Mouse (Mus musculus) lung, embryonic 16.5 days (tissue): ENCODE results near the gene Cybb. TPM values are rescaled to one million over a fixed set of nuclear protein-coding genes. Genes with fewer than 3 reads are reported as not detected.
"Not testable (repeated sequence)": the region's sequence is repeated elsewhere in the genome, so short reads cannot be mapped to it uniquely, and the experiment has no call there.

Experiments
- ATAC-seq: fragments of 200-750 bp; cut with Nextera tagmentation; 2 replicates; pipeline ENCODE4 v1.8.0; 2017; ENCODE audit warnings: low read depth, mild to moderate bottlenecking, moderate library complexity
- H3K27ac ChIP-seq: fragments of 300-500 bp; sonication (generic); 2 replicates; pipeline ENCODE4 v1.5.1; 2014; ENCODE audit warnings: mild to moderate bottlenecking, control low read depth, low read length
- H3K27me3 ChIP-seq: fragments of 300-500 bp; sonication (generic); 2 replicates; pipeline ENCODE4 v1.6.1; 2014; ENCODE audit warnings: low read depth, low read length, mixed read lengths; ENCODE audit not compliant: control insufficient read depth, insufficient read depth
- H3K36me3 ChIP-seq: fragments of 300-500 bp; sonication (generic); 2 replicates; pipeline ENCODE4 v1.6.1; 2014; ENCODE audit warnings: low read length; ENCODE audit not compliant: control insufficient read depth, insufficient read depth
- H3K4me1 ChIP-seq: fragments of 300-500 bp; sonication (generic); replicated peaks from 2 replicates; pipeline ENCODE4 v1.6.1; 2014; ENCODE audit warnings: low read length, mixed read lengths; ENCODE audit not compliant: control insufficient read depth, insufficient read depth
- H3K4me2 ChIP-seq: fragments of 300-500 bp; sonication (generic); 2 replicates; pipeline ENCODE4 v1.6.1; 2014; ENCODE audit warnings: low read depth, low read length, control low read depth
- H3K4me3 ChIP-seq: fragments of 300-500 bp; sonication (generic); 2 replicates; pipeline ENCODE4 v1.5.1; 2014; ENCODE audit warnings: mild to moderate bottlenecking, low read length, control low read depth
- H3K9ac ChIP-seq: fragments of 300-500 bp; sonication (generic); 2 replicates; pipeline ENCODE4 v1.6.1; 2014; ENCODE audit warnings: low read length, control low read depth
- H3K9me3 ChIP-seq: fragments of 300-500 bp; sonication (generic); 2 replicates; pipeline ENCODE4 v1.6.1; 2016; ENCODE audit warnings: low read length; ENCODE audit not compliant: control insufficient read depth
- WGBS: fragments of 180-500 bp; shearing (Covaris S2); extraction: QIAGEN DNeasy Blood & Tissue Kit; methylation state at CpG from one replicate; pipeline ENCODE4 v1.1.7; 2014; 5-methylcytosine and 5-hydroxymethylcytosine counted together
- polyA plus RNA-seq: library from polyadenylated mRNA; unstranded; fragments of >200 nt; fragmentation: Nextera tagmentation; extraction: Ambion mirVana; gene quantifications from 2 replicates; pipeline ENCODE4 v1.2.1, GENCODE M21; 2015

Cybb gene
- polyA plus RNA-seq, result 4.6 and 5.0 TPM in 2 replicates

GRCm38 (mm10) chrX:9487671-9488070, at the start of gene Cybb:
Gene Cybb (minus strand): TSS chrX:9487771.
- H3K27ac ChIP-seq, result no peak within 1 kb of the TSS
- no peak within 1 kb of the TSS for H3K4me2 ChIP-seq
- ATAC-seq, result no peak
- H3K9me3 ChIP-seq, result no peaks in the 10 kb centered on the region
- no peak within 1 kb of the TSS for H3K9ac ChIP-seq
- H3K27me3 ChIP-seq, result no peaks in the 10 kb centered on the region
- no peak within 1 kb of the TSS for H3K4me3 ChIP-seq
- H3K36me3 ChIP-seq, result no peaks in the 10 kb centered on the region
- no peaks in the 10 kb centered on the region for H3K4me1 ChIP-seq
- WGBS, result 68% methylated on average over 4 of the region's 4 CpGs

GRCm38 (mm10) chrX:9536881-9537280, 49.3 kb upstream of the Cybb start:
- Histone ChIP-seq H3K9ac (no peak overlapping the region), H3K4me3 (no peak overlapping the region), H3K27me3 (no peaks in the 10 kb centered on the region), H3K9me3 (no peaks in the 10 kb centered on the region), H3K4me1 (no peaks in the 10 kb centered on the region), H3K4me2 (no peak overlapping the region), H3K27ac (no peak overlapping the region), H3K36me3 (no peaks in the 10 kb centered on the region)
- no peak for ATAC-seq
- WGBS, result 90% methylated on average over 3 of the region's 3 CpGs

- H3K4me3 ChIP-seq, H3K27me3 ChIP-seq, H3K36me3 ChIP-seq, H3K27ac ChIP-seq, H3K9me3 ChIP-seq, H3K4me2 ChIP-seq, H3K9ac ChIP-seq, H3K4me1 ChIP-seq: not testable (repeated sequence)
- ATAC-seq, result 0 out of 2 replicates have a peak, but pooled peaks have one; percentile 52
- 21% methylated on average over 2 of the region's 2 CpGs for WGBS
Observed at GRCm38 (mm10) chrX:9519969-9520368, 32.4 kb upstream of the Cybb start.

- not testable (repeated sequence) for H3K9me3 ChIP-seq, H3K36me3 ChIP-seq, ATAC-seq, H3K4me2 ChIP-seq, H3K9ac ChIP-seq, H3K27me3 ChIP-seq, H3K4me1 ChIP-seq, H3K27ac ChIP-seq, H3K4me3 ChIP-seq
Observed at GRCm38 (mm10) chrX:9517531-9517930, 30.0 kb upstream of the Cybb start.

- not testable (repeated sequence) for ATAC-seq, H3K4me3 ChIP-seq, H3K36me3 ChIP-seq, H3K4me1 ChIP-seq, H3K27me3 ChIP-seq, H3K9me3 ChIP-seq, H3K9ac ChIP-seq, H3K4me2 ChIP-seq, H3K27ac ChIP-seq
- WGBS, result 78% methylated on average over 6 of the region's 6 CpGs
Observed at GRCm38 (mm10) chrX:9475036-9475435, 12.5 kb downstream of the Cybb start.

- no peak overlapping the region for H3K4me3 ChIP-seq
- no peaks in the 10 kb centered on the region for H3K27me3 ChIP-seq
- no peak overlapping the region for H3K4me2 ChIP-seq
- no peak for ATAC-seq
- H3K4me1 ChIP-seq, result no peaks in the 10 kb centered on the region
- no peak overlapping the region for H3K27ac ChIP-seq
- no peaks in the 10 kb centered on the region for H3K36me3 ChIP-seq
- H3K9ac ChIP-seq, result no peak overlapping the region
- H3K9me3 ChIP-seq, result no peaks in the 10 kb centered on the region
Observed at GRCm38 (mm10) chrX:9474440-9474839, 13.1 kb downstream of the Cybb start.

GRCm38 (mm10) chrX:9473768-9474167, 13.8 kb downstream of the Cybb start:
- WGBS, result 73% methylated on average over 2 of the region's 2 CpGs
- no peak for ATAC-seq
- Histone ChIP-seq H3K9ac (no peak overlapping the region), H3K4me3 (no peak overlapping the region), H3K4me2 (no peak overlapping the region), H3K36me3 (no peaks in the 10 kb centered on the region), H3K27ac (no peak overlapping the region), H3K9me3 (no peaks in the 10 kb centered on the region), H3K27me3 (no peaks in the 10 kb centered on the region), H3K4me1 (no peaks in the 10 kb centered on the region)

- H3K4me1 ChIP-seq, result no peaks in the 10 kb centered on the region
- no peaks in the 10 kb centered on the region for H3K27me3 ChIP-seq
- no peak overlapping the region for H3K27ac ChIP-seq
- 32% methylated on average over 3 of the region's 3 CpGs for WGBS
- ATAC-seq, result no peak
- no peaks in the 10 kb centered on the region for H3K36me3 ChIP-seq
- no peak overlapping the region for H3K4me3 ChIP-seq
- H3K9ac ChIP-seq, result no peak overlapping the region
- no peaks in the 10 kb centered on the region for H3K9me3 ChIP-seq
- no peak overlapping the region for H3K4me2 ChIP-seq
Observed at GRCm38 (mm10) chrX:9470811-9471388, 16.7 kb downstream of the Cybb start.

- no peaks in the 10 kb centered on the region for H3K4me1 ChIP-seq
Observed at GRCm38 (mm10) chrX:9469100-9469499, 18.5 kb downstream of the Cybb start.

GRCm38 (mm10) chrX:9467020-9467419, 20.6 kb downstream of the Cybb start:
- Histone ChIP-seq H3K4me3 (no peak overlapping the region), H3K36me3 (no peaks in the 10 kb centered on the region), H3K27me3 (no peaks in the 10 kb centered on the region), H3K4me2 (no peak overlapping the region), H3K9ac (no peak overlapping the region), H3K4me1 (no peaks in the 10 kb centered on the region), H3K27ac (no peak overlapping the region), H3K9me3 (no peaks in the 10 kb centered on the region)
- ATAC-seq, result no peak
- WGBS, result 77% methylated on average over 4 of the region's 4 CpGs

More at GRCm38 (mm10) chrX:9469100-9469499, 18.5 kb downstream of the Cybb start:
- H3K9me3 ChIP-seq, result no peaks in the 10 kb centered on the region
- H3K4me3 ChIP-seq, result no peak overlapping the region
- no peak overlapping the region for H3K9ac ChIP-seq
- H3K4me2 ChIP-seq, result no peak overlapping the region
- no peaks in the 10 kb centered on the region for H3K36me3 ChIP-seq
- no peak for ATAC-seq
- no peaks in the 10 kb centered on the region for H3K27me3 ChIP-seq
- no peak overlapping the region for H3K27ac ChIP-seq
